Mouse (Mus musculus) lung, postnatal 10 days (tissue): ENCODE measurements around the gene Mapkap1.
"Not testable (repeated sequence)": the region's sequence is repeated elsewhere in the genome, so short reads cannot be mapped to it uniquely, and the experiment has no call there.

Experiments used
- DNase-seq: peaks from one replicate; pipeline ENCODE4 v3.0.0; 2021

Mapkap1 gene

DNA sequence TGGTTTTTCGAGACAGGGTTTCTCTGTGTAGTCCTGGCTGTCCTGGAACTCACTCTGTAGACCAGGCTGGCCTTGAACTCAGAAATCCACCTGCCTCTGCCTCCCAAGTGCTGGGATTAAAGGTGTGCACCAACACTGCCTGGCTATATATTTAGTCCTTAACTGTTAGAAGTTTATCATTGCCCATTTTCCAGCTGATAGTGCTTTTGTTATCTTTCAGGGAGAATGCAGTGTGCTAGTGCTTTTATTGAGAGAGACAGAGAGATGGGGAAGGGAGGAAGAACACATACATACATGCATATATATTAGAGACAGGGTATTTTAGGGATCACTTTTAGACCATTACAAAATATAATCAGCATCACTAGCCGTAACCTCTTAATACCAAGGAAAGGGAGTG is 26.3 kb downstream of the Mapkap1 start:
- DNase-seq: not testable (repeated sequence)

DNA sequence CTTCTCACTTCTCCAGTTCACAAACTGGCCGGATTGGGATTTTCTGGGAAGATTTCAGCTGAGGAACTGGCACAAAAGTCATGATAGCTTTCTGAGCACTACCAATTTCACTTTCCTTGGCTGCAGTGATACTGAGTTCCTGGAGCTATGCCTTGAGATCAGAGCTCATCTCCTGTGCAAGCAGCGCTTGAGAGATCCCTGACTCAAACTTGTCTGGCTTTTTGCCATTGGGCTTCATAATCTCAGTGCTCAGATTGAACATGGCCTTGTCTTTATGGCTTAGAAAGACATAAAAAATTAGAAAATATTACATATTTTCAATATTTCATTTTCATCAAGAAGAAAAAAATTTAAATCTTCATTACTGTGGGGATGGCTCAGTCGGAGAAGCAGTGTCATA is 29.8 kb downstream of the Mapkap1 start:
- DNase-seq: no peak

DNA sequence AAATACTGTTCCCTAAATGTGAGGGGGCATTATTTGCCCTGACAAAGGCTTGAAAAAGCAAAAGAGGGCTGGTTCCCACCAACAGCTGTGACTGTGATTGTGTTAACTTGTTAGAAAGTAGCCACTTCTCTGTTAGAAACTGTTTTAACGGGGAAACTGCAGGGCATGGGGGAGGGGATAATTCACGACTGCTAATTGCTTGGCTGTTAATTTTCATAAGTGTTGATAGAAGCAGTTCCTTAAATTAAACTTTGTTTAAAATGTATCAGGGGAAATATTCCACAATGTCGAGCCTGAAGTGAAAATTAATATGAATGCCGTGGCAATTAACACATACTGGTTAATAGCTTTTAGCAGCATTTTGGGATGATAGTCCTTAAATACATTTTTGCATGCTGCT is 42.2 kb downstream of the Mapkap1 start:
- DNase-seq: no peak

DNA sequence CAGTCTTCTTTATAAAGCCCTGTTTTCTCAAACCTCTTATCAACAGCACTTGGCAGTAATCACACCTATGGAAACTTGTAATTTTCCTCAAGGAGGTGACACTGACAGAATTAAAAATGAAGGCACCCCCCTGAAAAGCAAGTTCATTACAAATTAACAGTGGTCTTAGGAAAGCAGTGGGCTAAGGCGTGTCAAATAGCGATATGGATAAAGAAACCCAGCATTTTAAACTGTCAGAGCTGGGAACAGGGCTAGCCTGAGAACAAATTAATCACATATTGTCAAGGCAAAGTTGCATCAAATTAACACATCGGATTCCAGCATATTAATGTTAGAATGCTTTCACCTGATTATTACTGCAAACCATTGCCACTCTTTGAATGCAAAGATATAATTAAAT is 55.9 kb downstream of the Mapkap1 start:
- no peak for DNase-seq

DNA sequence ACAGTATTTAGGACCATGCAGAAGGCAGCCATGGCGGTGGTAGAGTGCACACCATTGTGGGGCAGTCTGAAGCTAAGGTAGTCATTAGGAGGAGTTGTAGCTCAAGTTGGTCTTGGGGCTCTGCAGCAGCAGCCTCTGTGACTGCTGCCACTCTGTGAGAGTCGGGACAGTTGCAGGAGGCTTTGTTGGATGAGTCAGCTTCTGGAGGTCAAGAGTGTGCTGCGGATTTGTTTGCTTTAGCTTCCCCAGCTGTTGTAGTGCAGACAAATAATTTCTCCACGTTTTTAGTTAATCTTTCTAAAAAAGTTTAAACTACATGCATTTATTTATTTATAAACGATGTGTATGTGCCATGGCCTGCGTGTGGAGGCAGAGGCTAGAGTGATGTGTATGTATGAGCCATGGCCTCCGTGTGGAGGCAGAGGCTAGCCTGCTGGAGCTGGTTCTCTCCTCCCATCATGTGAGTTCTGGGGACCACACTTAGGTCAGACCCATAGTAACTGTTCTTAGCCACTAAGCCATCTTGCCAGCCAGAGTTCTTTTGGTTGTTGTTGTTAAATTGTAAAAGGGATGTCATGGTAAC is 62.1 kb downstream of the Mapkap1 start:
- no peak for DNase-seq

DNA sequence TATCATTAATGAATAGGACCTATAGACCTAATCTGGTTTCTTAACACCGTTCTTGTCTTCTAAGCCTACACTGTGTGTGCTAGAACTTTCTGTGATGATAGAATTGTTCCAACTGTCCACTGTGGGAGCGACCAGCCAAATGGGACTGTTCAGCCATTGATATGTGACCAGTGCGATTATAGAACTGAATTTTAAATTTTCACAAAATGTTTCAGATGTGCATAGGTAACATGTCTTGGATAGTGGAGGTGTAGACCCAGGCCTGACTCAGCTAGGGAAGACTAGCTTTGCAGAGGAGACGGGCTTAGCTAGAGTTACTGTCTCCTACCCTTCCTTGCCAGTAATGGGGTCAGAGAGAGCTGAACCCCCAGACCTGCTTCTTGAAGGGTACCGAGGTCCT is 62.8 kb downstream of the Mapkap1 start:
- DNase-seq: no peak

GRCm38 (mm10) chr2:34473775-34474174 is 67.2 kb downstream of the Mapkap1 start:
- DNase-seq: no peak

DNA sequence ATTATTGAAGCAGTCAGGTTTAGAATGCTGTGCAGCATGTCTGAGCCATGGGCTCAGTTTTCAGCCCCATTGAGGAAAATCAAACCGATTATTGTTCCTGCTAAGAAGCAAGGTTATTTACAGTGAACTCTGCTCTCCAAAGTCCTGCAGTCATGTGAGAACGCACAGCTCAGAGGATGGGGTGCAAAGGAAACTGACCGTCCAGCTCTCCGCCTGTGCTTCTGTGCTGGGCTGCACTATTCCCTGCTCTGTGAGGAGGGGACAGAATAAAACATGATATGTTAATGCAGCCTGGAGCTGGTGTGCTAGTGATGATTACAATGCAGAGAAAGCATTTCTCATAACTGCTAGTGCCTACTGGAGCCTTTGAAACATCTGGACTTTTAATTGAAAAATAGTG is 74.8 kb downstream of the Mapkap1 start:
- DNase-seq: no peak

DNA sequence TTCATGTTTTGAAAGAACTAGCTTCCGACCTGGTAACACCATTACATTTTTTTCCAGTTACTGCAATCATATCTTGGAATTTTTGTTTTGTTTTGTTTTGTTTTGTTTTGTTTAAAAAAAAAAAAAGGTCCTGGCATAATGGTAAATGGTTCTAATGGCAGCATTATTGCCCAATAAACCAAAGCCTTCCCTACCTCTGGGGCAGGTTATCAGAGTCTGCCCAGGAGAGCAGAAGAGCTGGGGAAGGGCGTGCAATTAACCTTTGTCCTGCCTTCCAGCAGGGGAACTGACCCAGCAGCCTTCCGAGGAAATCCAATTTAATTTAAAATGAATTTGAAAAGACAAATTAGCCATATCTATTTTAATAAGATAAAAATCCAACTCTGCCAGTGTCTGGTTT is 75.5 kb downstream of the Mapkap1 start:
- no peak for DNase-seq

DNA sequence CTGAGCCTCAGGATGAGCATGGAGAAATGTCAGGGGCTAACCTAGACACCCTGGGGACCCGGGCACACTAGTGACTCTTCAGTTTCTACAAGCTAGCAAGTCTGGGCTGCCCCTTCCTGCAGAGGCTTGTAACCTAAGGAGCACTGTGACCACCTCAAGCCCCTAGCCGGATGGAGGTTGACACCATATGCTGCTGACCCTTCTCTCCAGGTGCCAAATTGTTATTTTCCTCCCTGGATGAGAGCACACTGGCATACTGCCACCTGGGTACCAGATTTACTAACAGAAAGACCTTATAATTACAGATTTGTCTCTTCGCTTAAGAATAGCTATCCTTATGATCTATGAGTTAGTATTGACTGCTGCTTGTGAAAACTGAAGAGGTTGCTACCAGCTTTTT is 76.0 kb downstream of the Mapkap1 start:
- no peak for DNase-seq

DNA sequence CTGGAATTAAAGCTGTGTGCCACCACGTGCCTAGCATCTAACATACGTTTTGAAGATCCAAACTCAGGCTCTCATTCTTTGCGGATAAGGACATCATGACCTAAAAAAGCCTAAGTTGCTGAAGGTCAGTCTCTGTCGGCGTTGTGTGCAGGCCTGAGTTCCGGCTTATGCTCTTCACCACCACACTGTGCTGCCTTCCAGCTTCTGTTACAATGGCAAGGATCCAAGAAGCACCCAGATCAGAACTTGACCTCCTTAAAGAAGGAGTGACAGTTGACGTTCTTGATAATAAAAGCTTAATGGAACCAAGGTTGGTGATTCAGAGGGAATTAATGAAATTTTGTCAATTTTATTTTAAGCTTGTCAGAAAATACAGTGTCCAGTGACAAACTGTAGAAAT is 80.7 kb downstream of the Mapkap1 start:
- no peak for DNase-seq

DNA sequence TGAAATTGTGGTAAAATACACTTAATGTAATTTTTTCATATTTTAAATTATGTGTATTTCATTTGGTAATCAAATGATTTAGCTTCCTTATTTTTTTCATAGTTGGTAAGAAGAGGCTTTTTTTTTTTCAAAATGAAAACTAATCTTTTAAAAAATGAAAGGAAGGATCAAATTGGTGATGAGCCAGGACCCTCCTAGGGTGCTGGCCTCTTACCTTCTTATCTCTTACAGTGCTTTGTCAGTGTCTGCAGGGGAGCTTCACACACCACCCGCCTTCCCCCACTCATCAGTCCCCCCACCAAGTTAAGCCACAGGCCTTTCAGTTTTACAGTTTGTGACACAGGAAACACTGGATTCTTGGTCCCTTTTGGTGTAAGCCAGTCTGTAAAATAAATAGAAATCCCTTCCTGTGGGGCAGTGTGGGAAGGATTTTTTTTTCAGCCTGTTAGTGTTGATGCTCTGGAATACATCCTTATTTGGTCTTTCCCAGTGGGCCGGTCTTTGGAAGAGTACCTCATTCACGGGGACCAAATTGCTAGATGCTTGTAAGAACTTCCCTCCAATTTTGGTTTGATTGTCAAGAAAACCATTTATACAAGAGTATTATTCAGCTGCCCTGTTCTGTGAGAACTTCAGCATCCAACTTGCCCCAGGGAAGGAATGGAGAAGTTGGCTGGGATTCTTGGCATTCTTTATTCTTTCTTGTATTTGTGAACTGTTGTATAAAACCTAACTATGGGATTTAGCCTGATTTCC is 97.6 kb downstream of the Mapkap1 start:
- DNase-seq: peak; percentile 8

- DNase-seq: not testable (repeated sequence)
Measured at GRCm38 (mm10) chr2:34506162-34506561, 99.6 kb downstream of the Mapkap1 start.

DNA sequence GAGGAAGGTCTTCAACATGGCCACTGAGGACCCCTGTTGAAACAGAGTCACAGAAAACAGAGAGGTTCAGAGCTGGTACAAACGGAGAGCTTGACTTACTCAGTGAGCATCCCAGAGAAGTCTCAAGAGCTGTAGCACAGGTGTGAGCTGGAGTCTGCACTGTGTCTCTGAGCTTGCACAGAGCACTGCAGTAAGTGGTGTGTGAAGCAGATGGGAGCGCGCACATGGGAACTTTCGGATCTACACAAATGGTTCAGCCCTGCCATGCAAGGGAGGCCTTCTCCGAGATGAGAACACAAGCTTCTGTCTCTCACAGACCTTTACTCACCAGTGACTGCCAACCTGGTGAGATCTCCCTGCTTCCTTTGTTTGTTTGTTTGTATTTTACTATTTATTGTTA is 103.3 kb downstream of the Mapkap1 start:
- no peak for DNase-seq

DNA sequence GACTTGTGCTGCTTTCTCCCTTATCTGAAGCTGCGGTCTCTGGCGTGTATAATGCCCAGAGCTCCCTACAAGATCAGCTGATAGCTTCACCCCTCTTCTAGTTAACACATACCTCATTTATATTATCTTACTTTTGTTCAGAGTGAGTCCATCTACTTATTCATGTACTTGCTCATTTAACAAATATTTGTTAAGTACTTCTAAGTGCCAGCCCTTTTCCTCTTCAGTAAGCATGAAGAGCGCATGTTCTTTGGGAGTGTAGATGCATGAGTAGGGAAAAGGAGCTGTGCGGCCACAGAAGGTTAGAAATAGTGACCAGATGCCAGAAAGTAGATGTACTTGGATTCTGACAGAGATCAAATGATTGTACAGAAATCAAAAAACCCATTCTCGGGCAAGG is 108.7 kb downstream of the Mapkap1 start:
- no peak for DNase-seq

DNA sequence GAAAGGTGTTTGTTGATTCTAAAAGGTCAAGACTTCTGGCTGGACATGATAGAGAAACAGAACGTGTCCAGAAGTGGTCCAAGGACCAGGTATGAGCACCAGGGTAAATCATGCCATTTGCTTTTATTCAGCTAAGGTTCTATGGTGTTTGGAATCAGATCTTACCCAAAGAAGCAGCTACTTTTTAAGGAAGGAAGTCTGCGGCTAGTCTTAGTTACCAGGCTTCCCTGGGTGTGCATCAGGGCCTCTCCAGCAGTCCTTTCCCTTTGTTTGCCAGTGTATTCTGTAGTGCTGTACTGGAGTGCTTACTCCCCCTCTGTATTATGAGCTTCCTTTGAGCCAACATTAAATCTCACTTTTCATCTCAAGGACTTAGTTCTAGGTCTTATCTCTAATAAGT is 111.5 kb downstream of the Mapkap1 start:
- DNase-seq: no peak

DNA sequence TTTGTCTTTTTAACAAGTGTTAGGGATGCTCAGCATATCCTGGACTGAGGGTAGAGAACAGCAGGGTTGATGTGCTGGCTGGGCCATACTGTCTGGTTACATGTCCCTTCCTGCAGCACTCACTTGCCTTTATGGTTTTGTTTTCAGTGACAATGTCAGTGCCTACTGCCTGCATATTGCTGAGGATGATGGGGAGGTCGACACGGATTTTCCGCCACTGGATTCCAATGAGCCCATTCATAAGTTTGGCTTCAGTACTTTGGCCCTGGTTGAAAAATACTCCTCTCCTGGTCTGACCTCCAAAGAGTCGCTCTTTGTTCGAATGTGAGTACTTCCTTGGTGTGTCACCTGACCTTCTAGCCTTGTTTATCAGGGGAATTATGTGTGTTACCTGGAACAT is 112.0 kb downstream of the Mapkap1 start:
- no peak for DNase-seq

GRCm38 (mm10) chr2:34519525-34519924 is 113.0 kb downstream of the Mapkap1 start:
- peak; percentile 72 for DNase-seq

DNA sequence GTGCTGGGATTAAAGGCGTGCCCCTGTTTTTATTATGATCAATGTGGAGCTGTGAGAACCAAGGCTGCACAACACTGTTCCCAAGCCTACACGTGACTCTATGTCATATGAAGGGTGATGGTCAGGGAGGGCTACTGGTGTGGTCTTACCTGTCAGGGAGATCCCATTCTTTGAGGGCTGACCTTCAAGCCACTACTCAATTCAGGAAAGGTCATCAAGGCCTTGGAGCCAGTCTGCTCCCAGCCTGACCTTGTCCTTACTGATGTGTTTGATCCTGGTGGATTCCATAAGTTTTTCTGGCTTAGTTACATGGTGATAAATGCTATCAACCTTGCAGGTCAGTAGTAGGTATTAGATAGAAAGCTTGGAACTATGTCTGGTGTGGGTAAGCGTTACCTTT is 114.8 kb downstream of the Mapkap1 start:
- DNase-seq: no peak

DNA sequence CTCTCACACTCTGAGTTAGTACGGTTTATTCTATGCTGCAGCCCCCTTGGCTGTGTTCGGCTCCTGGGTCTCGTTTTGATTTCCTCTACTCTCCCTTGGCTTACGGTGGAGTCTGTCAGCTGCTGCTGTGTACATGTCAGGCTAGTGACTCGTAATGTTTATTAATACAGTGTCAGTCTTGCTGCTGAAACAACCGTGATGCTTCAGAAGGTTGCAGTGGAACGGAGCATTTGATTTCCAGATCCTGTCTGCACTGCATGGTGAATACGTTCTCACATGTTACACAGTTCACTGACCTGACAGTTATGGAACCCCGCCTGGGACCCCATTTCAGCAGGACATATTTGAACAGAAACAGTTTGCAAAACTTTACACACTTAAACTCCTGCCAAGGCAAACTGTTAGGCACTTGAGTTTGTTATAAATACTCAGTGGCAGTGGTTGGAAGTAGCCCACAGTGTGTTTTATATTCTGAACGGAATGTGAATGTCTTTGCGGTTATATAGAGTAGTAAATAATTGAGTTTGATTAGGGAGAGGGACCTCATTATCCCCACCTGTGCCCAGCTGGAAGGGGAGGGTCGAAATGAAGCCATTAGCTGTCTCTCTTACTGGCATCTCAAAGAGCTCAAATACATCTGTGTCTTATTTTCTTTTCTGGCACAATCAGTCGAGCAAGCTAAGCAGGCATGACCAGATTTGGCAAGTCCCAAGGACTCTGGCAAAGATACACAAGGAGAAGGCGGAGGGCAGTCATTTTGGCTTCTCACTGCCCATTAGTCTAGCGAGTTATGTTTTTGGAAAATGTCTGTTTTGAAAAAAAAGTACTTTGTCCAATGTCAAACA is 120.2 kb downstream of the Mapkap1 start:
- DNase-seq: peak; percentile 62

GRCm38 (mm10) chr2:34528491-34528890 is 121.9 kb downstream of the Mapkap1 start:
- no peak for DNase-seq

GRCm38 (mm10) chr2:34530042-34530441 is 123.5 kb downstream of the Mapkap1 start:
- peak; percentile 20 for DNase-seq

- peak; percentile 61 for DNase-seq
Measured at GRCm38 (mm10) chr2:34531801-34532298, 125.3 kb downstream of the Mapkap1 start.

DNA sequence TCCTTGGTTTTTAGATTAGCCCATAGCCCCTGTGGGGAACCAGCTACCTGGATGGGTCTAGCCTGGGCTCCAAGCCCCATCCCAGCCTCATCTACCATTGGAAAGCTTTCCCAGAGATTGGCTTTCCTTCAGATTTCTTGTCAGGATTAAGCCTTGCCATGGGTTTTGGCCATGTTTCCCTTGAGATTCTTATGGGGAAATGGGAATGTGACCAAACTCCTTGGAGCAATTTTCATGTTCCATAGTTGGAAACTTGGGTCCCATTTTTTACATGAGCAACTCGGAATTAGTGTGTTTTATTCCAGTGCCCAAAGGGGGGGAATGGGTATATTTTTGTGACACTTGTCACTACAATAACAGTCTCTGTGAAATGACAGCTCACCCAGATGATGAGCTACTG is 125.8 kb downstream of the Mapkap1 start:
- no peak for DNase-seq
